Comparison of ENCODE assay signal across 8 mouse cellular contexts in the genomic region with DNA sequence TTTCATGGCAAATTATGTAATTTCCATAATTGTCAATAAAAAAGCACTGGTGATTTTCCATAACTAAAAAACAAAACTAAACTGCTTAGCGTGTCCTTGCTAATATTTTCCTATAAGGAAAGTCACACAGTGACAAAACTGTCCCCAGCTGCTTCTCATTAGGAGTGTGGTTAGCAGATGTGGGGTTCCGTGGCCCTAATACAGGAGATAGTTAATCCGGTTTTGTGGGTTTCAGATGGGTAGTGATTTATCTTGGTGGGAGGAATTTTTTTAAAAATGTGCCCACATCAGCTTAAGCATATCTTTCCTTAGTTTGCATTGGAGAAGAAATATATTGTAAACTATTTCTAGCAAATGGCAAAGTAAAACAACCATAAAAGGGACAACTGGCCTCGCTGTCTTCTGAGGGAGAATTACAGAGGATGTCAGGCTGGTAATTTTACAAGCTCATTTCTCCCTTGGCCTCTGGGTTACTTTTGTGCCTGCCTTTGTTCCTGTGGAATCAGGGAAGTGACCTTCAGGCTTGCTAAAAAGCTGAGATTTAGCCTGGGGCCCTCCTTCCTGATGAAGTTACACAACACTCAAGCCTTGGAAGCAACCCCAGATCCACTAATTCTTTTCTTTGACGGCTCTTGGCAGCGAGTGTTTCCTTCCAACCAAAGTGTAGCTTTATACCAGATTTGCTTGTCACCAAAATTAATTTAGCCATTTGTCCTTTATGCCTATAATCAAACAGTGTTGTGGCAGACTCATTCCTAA. TPM values are rescaled to one million over a fixed set of nuclear protein-coding genes. Genes with fewer than 3 reads are reported as not detected.
A peak's percentile ranks its signal among the peaks of the same experiment; 100 is the strongest.
DNase-seq lines count a peak whose midpoint lies in the region; ATAC-seq and TF ChIP-seq lines count a peak whose summit lies in the region.

No protein-coding gene starts in this region.

- no peak overlapping the region for H3K9ac ChIP-seq in ES-E14 (ENCODE audit: insufficient read depth, low read depth, low read length, poor library complexity, severe bottlenecking)
- H3K9ac ChIP-seq in heart, embryonic 16.5 days (ENCODE audit: low read length): no peak overlapping the region
- no peak overlapping the region for H3K9ac ChIP-seq in limb, embryonic 13.5 days
- H3K9ac ChIP-seq in forebrain, embryonic 11.5 days (ENCODE audit: low read length): no peak overlapping the region

- no peaks in the 10 kb centered on the region for H3K36me3 ChIP-seq in ES-E14 (ENCODE audit: control insufficient read depth, insufficient read depth, low read length, poor library complexity, severe bottlenecking)
- H3K36me3 ChIP-seq in heart, embryonic 16.5 days (ENCODE audit: control insufficient read depth, insufficient read depth): no peaks in the 10 kb centered on the region
- H3K36me3 ChIP-seq in limb, embryonic 13.5 days: no peaks in the 10 kb centered on the region
- H3K36me3 ChIP-seq in forebrain, embryonic 11.5 days (ENCODE audit: control insufficient read depth, insufficient read depth, low read length): no peaks in the 10 kb centered on the region

- peak overlapping the region; percentile 42; the same call in 1 of the 2 replicates for H3K27ac ChIP-seq in ES-E14 (ENCODE audit: insufficient read depth, low read depth, low read length, poor library complexity, severe bottlenecking)
- H3K27ac ChIP-seq in bone marrow macrophage, adult 2 months (ENCODE audit: insufficient read depth, low read depth, low read length): peak overlapping the region; percentile 71
- peak overlapping the region; percentile 70 for H3K27ac ChIP-seq in heart, embryonic 16.5 days (ENCODE audit: low read length)
- peak overlapping the region; percentile 22; the same call in 1 of the 2 replicates for H3K27ac ChIP-seq in limb, embryonic 13.5 days
- no peak overlapping the region for H3K27ac ChIP-seq in forebrain, embryonic 11.5 days (ENCODE audit: low read depth, low read length)

- no peak overlapping the region for H3K4me3 ChIP-seq in ES-E14 (ENCODE audit: insufficient read depth in 1 of 2, low read depth in 1 of 2, low read length in 2 of 2, poor library complexity in 1 of 2, severe bottlenecking in 1 of 2)
- no peak overlapping the region for H3K4me3 ChIP-seq in bone marrow macrophage, adult 2 months (ENCODE audit: insufficient read depth, low read length)
- no peak overlapping the region for H3K4me3 ChIP-seq in heart, embryonic 16.5 days (ENCODE audit: low read length)
- no peak overlapping the region for H3K4me3 ChIP-seq in limb, embryonic 13.5 days
- no peak overlapping the region for H3K4me3 ChIP-seq in forebrain, embryonic 11.5 days (ENCODE audit: low read depth, low read length)

- no peak for TF ChIP-seq POLR2A in bone marrow macrophage, adult 2 months (IDR thresholded peaks at IDR 0.05; ENCODE audit: borderline replicate concordance, low read depth, low read length)

- no peaks in the 10 kb centered on the region for H3K27me3 ChIP-seq in heart, embryonic 16.5 days (ENCODE audit: control insufficient read depth, insufficient read depth, low read length)
- no peaks in the 10 kb centered on the region for H3K27me3 ChIP-seq in limb, embryonic 13.5 days
- 0 out of 2 replicates have a peak, but pooled peaks cover 3% of the 10 kb centered on the region for H3K27me3 ChIP-seq in forebrain, embryonic 11.5 days (ENCODE audit: control insufficient read depth, insufficient read depth, low read length)

- no peak for TF ChIP-seq CTCF in bone marrow macrophage, adult 2 months (IDR thresholded peaks at IDR 0.05; ENCODE audit: low read depth, low read length)

- ATAC-seq in heart, embryonic 16.5 days (replicated peaks; ENCODE audit: extremely low read depth, insufficient read depth, low FRiP score): no peak
- no peak for ATAC-seq in limb, embryonic 13.5 days (ENCODE audit: low FRiP score, low read depth)
- no peak for ATAC-seq in forebrain, embryonic 11.5 days (replicated peaks; ENCODE audit: low FRiP score)

- H3K4me1 ChIP-seq in ES-E14 (ENCODE audit: control insufficient read depth in 2 of 2, insufficient read depth in 2 of 2, low read length in 2 of 2, poor library complexity in 1 of 2): peaks cover 9 to 17% of the 10 kb centered on the region in 2 experiments
- peaks cover 24% of the 10 kb centered on the region for H3K4me1 ChIP-seq in bone marrow macrophage, adult 2 months (ENCODE audit: control insufficient read depth, insufficient read depth, low read length)
- H3K4me1 ChIP-seq in heart, embryonic 16.5 days (ENCODE audit: control insufficient read depth, insufficient read depth, low read length): peaks cover 8% of the 10 kb centered on the region
- peaks cover 35% of the 10 kb centered on the region for H3K4me1 ChIP-seq in limb, embryonic 13.5 days
- peaks cover 6% of the 10 kb centered on the region; the same call in 1 of the 2 replicates for H3K4me1 ChIP-seq in forebrain, embryonic 11.5 days (replicated peaks; ENCODE audit: control insufficient read depth, insufficient read depth, low read length)

- H3K9me3 ChIP-seq in ES-E14 (ENCODE audit: control insufficient read depth, insufficient read depth, low read depth, low read length): no peaks in the 10 kb centered on the region
- H3K9me3 ChIP-seq in heart, embryonic 16.5 days (replicated peaks; ENCODE audit: control insufficient read depth, low read length): no peaks in the 10 kb centered on the region
- H3K9me3 ChIP-seq in limb, embryonic 13.5 days: no peaks in the 10 kb centered on the region
- H3K9me3 ChIP-seq in forebrain, embryonic 11.5 days (ENCODE audit: control insufficient read depth, low read length): no peaks in the 10 kb centered on the region

- no peak overlapping the region for H3K4me2 ChIP-seq in heart, embryonic 16.5 days (ENCODE audit: low read depth, low read length)
- H3K4me2 ChIP-seq in limb, embryonic 13.5 days (replicated peaks): no peak overlapping the region
- H3K4me2 ChIP-seq in forebrain, embryonic 11.5 days (ENCODE audit: low read depth, low read length, severe bottlenecking): no peak overlapping the region

- in situ Hi-C loops in ES-E14 (cut with MboI; ENCODE audit: low sequenced_read_pairs in 2 of 2, unreplicated experiment in 2 of 2): no loop called here

- 50% methylated on average over 6 of the region's 6 CpGs for WGBS in heart, embryonic 16.5 days
- WGBS in limb, embryonic 13.5 days: 10% methylated on average over 6 of the region's 6 CpGs
- 75% methylated on average over 6 of the region's 6 CpGs for WGBS in forebrain, embryonic 11.5 days

- DNase-seq in ES-E14 (ENCODE audit: low read depth, low spot score): no peak
- DNase-seq in cerebellum, adult 11 months: no peak
- no peak for DNase-seq in retina, postnatal 1 day
- no peak for DNase-seq in cerebellum, adult 8-10 months
- DNase-seq in forebrain, embryonic 11.5 days (ENCODE audit: low spot score): no peak

TF ChIP-seq in ES-E14, 5 proteins besides CTCF, POLR2A, EP300 and RAD21:
- TF ChIP-seq MAFK (IDR thresholded peaks at IDR 0.05; ENCODE audit: insufficient read depth, low read depth, low read length) (no peak), ZNF384 (IDR thresholded peaks at IDR 0.05; ENCODE audit: low read depth, low read length) (no peak), HCFC1 (IDR thresholded peaks at IDR 0.05; ENCODE audit: borderline replicate concordance, insufficient read depth, low read length) (no peak), ZC3H11A (IDR thresholded peaks at IDR 0.05; ENCODE audit: borderline replicate concordance, low read depth, low read length) (no peak), CHD2 (IDR thresholded peaks at IDR 0.05; ENCODE audit: low read depth, low read length) (no peak)
TF ChIP-seq in ES-E14: peak in this region for 0.

RNA-seq across cellular contexts. Expression of a gene that starts 6.2 kb away (rescaled TPM):
- total RNA-seq in ES-E14 (2012; rRNA removed): 32.4 and 45.7 TPM in 2 replicates
- 11.4 and 13.7 TPM in 2 replicates for polyA plus RNA-seq in bone marrow macrophage, adult 2 months (2012; ENCODE audit: insufficient read depth, insufficient read length, missing spikeins)
- 11.7 and 12.4 TPM in 2 replicates for polyA plus RNA-seq in heart, embryonic 16.5 days (2015; fragmentation: Nextera tagmentation; extraction: Ambion mirVana)
- polyA plus RNA-seq in limb, embryonic 13.5 days (2015; fragmentation: Nextera tagmentation; extraction: Ambion mirVana): 16.4 and 17.7 TPM in 2 replicates
- 7.9 and 9.5 TPM in 2 replicates for polyA plus RNA-seq in forebrain, embryonic 11.5 days (2014; fragmentation: Nextera tagmentation; extraction: Ambion mirVana)

RNA-seq across cellular contexts. Expression of a gene that starts 35.9 kb away (rescaled TPM):
- 87.5 and 118 TPM in 2 replicates for total RNA-seq in ES-E14 (2012; rRNA removed)
- polyA plus RNA-seq in bone marrow macrophage, adult 2 months (2012; ENCODE audit: insufficient read depth, insufficient read length, missing spikeins): 9.7 and 10.7 TPM in 2 replicates
- 42.5 and 48.1 TPM in 2 replicates for polyA plus RNA-seq in heart, embryonic 16.5 days (2015; fragmentation: Nextera tagmentation; extraction: Ambion mirVana)
- 68.4 and 69.9 TPM in 2 replicates for polyA plus RNA-seq in limb, embryonic 13.5 days (2015; fragmentation: Nextera tagmentation; extraction: Ambion mirVana)
- polyA plus RNA-seq in forebrain, embryonic 11.5 days (2014; fragmentation: Nextera tagmentation; extraction: Ambion mirVana): 79.6 and 80.9 TPM in 2 replicates

RNA-seq across cellular contexts. Expression of a gene that starts 59.3 kb away (rescaled TPM):
- total RNA-seq in ES-E14 (2012; rRNA removed): 4.4 and 5.0 TPM in 2 replicates
- not detected in 2 replicates for polyA plus RNA-seq in bone marrow macrophage, adult 2 months (2012; ENCODE audit: insufficient read depth, insufficient read length, missing spikeins)
- polyA plus RNA-seq in heart, embryonic 16.5 days (2015; fragmentation: Nextera tagmentation; extraction: Ambion mirVana): 0.22 and 0.26 TPM in 2 replicates
- 0.15 and 0.25 TPM in 2 replicates for polyA plus RNA-seq in limb, embryonic 13.5 days (2015; fragmentation: Nextera tagmentation; extraction: Ambion mirVana)
- 0.29 and 0.95 TPM in 2 replicates for polyA plus RNA-seq in forebrain, embryonic 11.5 days (2014; fragmentation: Nextera tagmentation; extraction: Ambion mirVana)
